Mouse (Mus musculus): ENCODE measurements around the gene Gm4756.

GRCm38 (mm10) chr12:72533986-72534385, 115.5 kb downstream of the Gm4756 start:
- no peak for TF ChIP-seq CTCF (conservative IDR thresholded peaks at IDR 0.05; ENCODE audit: insufficient read depth, insufficient read length, low read depth, low read length)
- TF ChIP-seq POLR2A (IDR thresholded peaks at IDR 0.05; ENCODE audit: low read depth, low read length) = no peak

Measured in kidney, adult 2 months (tissue).